Mouse (Mus musculus) MEL (cell line): Measurements from ENCODE around the gene Osbpl5. TPM values are rescaled to one million over a fixed set of nuclear protein-coding genes. Genes with fewer than 3 reads are reported as not detected.

Experiments used
- DNase-seq: peaks from one replicate; pipeline ENCODE4 v3.0.0; 2011; ENCODE audit warnings: low read depth, low spot score
- H3K27ac ChIP-seq: 2 replicates; pipeline ENCODE4 v1.5.1; 2012; ENCODE audit warnings: low read depth, mild to moderate bottlenecking, control low read depth, low read length, moderate library complexity; ENCODE audit not compliant: control insufficient read depth
- H3K27me3 ChIP-seq, 2 experiments: fragments of 150-350 bp in 1 of 2; sonication (generic) in 1 of 2; 2 replicates each; pipeline ENCODE4 v1.6.1; 2012; ENCODE audit warnings: low read length in 2 of 2, mild to moderate bottlenecking in 2 of 2, improper control_type of control experiment in 1 of 2, moderate library complexity in 1 of 2; ENCODE audit not compliant: insufficient read depth in 2 of 2, control insufficient read depth in 1 of 2
- H3K36me3 ChIP-seq, 2 experiments: 2 replicates each; pipeline ENCODE4 v1.6.1; 2012 to 2014; ENCODE audit warnings: low read length in 2 of 2, improper control_type of control experiment in 1 of 2, inconsistent platforms in 1 of 2, mild to moderate bottlenecking in 1 of 2; ENCODE audit not compliant: insufficient read depth in 2 of 2, control insufficient read depth in 1 of 2
- H3K4me1 ChIP-seq, 2 experiments: fragments of 150-350 bp in 1 of 2; sonication (generic) in 1 of 2; 2 replicates each; pipeline ENCODE4 v1.6.1; 2012; ENCODE audit warnings: low read length in 2 of 2, improper control_type of control experiment in 1 of 2, mild to moderate bottlenecking in 1 of 2; ENCODE audit not compliant: insufficient read depth in 2 of 2, control insufficient read depth in 1 of 2
- H3K4me3 ChIP-seq, 2 experiments: fragments of 150-350 bp in 1 of 2; sonication (generic) in 1 of 2; 2 replicates each; pipeline ENCODE4 v1.5.1; 2012; ENCODE audit warnings: low read depth in 2 of 2, low read length in 2 of 2, mild to moderate bottlenecking in 2 of 2, moderate library complexity in 2 of 2, control low read depth in 1 of 2, improper control_type of control experiment in 1 of 2; ENCODE audit not compliant: control insufficient read depth in 1 of 2, insufficient read depth in 1 of 2
- H3K79me2 ChIP-seq: 2 replicates; pipeline ENCODE4 v1.6.1; 2012; ENCODE audit warnings: mild to moderate bottlenecking, low read length, moderate library complexity; ENCODE audit not compliant: control insufficient read depth, poor library complexity, insufficient read depth
- H3K9ac ChIP-seq: 2 replicates; pipeline ENCODE4 v1.6.1; 2012; ENCODE audit warnings: low read depth, mild to moderate bottlenecking, control low read depth, low read length, moderate library complexity; ENCODE audit not compliant: control insufficient read depth, poor library complexity, severe bottlenecking
- H3K9me3 ChIP-seq: fragments of 150-350 bp; sonication (generic); replicated peaks from 2 replicates; pipeline ENCODE4 v1.6.1; 2012; ENCODE audit warnings: mild to moderate bottlenecking, low read length, improper control_type of control experiment, moderate library complexity; ENCODE audit not compliant: insufficient read depth
- CHD2 ChIP-seq: IDR thresholded peaks from 2 replicates; pipeline ENCODE4 v1.6.1; 2011; ENCODE audit warnings: low read length, improper control_type of control experiment
- ELF1 ChIP-seq: IDR thresholded peaks from 2 replicates; pipeline ENCODE4 v1.6.1; 2014; ENCODE audit warnings: low read depth, mild to moderate bottlenecking, inconsistent platforms, low read length, improper control_type of control experiment, moderate library complexity
- ETS1 ChIP-seq: IDR thresholded peaks from 2 replicates; pipeline ENCODE4 v1.6.1; 2012; ENCODE audit warnings: low read depth, mild to moderate bottlenecking, inconsistent platforms, low read length, improper control_type of control experiment, moderate library complexity
- GABPA ChIP-seq: IDR thresholded peaks from 2 replicates; pipeline ENCODE4 v1.6.1; 2012; ENCODE audit warnings: low read depth, mild to moderate bottlenecking, inconsistent platforms, low read length, improper control_type of control experiment, moderate library complexity
- GATA1 ChIP-seq: IDR thresholded peaks from 2 replicates; pipeline ENCODE4 v1.6.1; 2011; ENCODE audit warnings: low read depth, low read length, improper control_type of control experiment
- HCFC1 ChIP-seq: IDR thresholded peaks from 2 replicates; pipeline ENCODE4 v1.6.1; 2012; ENCODE audit warnings: low read depth, mild to moderate bottlenecking, inconsistent platforms, low read length, improper control_type of control experiment, moderate library complexity
- KAT2A ChIP-seq: conservative IDR thresholded peaks from 2 replicates; pipeline ENCODE4 v1.6.1; 2012; ENCODE audit warnings: low read depth, low read length, improper control_type of control experiment, inconsistent platforms
- MAFK ChIP-seq: IDR thresholded peaks from 2 replicates; pipeline ENCODE4 v1.6.1; 2011; ENCODE audit warnings: low read depth, mild to moderate bottlenecking, low read length, improper control_type of control experiment, borderline replicate concordance
- MAX ChIP-seq: IDR thresholded peaks from 2 replicates; pipeline ENCODE4 v1.6.1; 2011; ENCODE audit warnings: low read length, improper control_type of control experiment
- MEF2A ChIP-seq: IDR thresholded peaks from 2 replicates; pipeline ENCODE4 v1.6.1; 2014; ENCODE audit warnings: low read depth, mild to moderate bottlenecking, inconsistent platforms, low read length, improper control_type of control experiment; ENCODE audit not compliant: poor library complexity, insufficient replicate concordance, severe bottlenecking; ENCODE audit errors: extremely low read depth
- MXI1 ChIP-seq: IDR thresholded peaks from 2 replicates; pipeline ENCODE4 v1.6.1; 2011; ENCODE audit warnings: mild to moderate bottlenecking, low read depth, low read length, improper control_type of control experiment
- MYC ChIP-seq: IDR thresholded peaks from 2 replicates; pipeline ENCODE4 v1.6.1; 2011; ENCODE audit warnings: low read depth, mild to moderate bottlenecking, low read length, improper control_type of control experiment, moderate library complexity
- NRF1 ChIP-seq: IDR thresholded peaks from 2 replicates; pipeline ENCODE4 v1.6.1; 2014; ENCODE audit warnings: low read depth, mild to moderate bottlenecking, inconsistent platforms, low read length, improper control_type of control experiment, moderate library complexity; ENCODE audit not compliant: poor library complexity, insufficient read depth, severe bottlenecking
- POLR2AphosphoS2 ChIP-seq: IDR thresholded peaks from 2 replicates; pipeline ENCODE4 v1.6.1; 2011; ENCODE audit warnings: low read length, improper control_type of control experiment
- POLR2AphosphoS5 ChIP-seq: IDR thresholded peaks from 2 replicates; pipeline ENCODE4 v1.6.1; 2012; ENCODE audit warnings: low read depth, borderline replicate concordance, mild to moderate bottlenecking, inconsistent platforms, low read length, moderate library complexity, mixed read lengths
- RAD21 ChIP-seq: IDR thresholded peaks from 2 replicates; pipeline ENCODE4 v1.6.1; 2011; ENCODE audit warnings: mild to moderate bottlenecking, low read depth, low read length, improper control_type of control experiment
- SIN3A ChIP-seq: IDR thresholded peaks from 2 replicates; pipeline ENCODE4 v1.6.1; 2012; ENCODE audit warnings: low read length, improper control_type of control experiment, inconsistent platforms
- SMC3 ChIP-seq: IDR thresholded peaks from 2 replicates; pipeline ENCODE4 v1.6.1; 2011; ENCODE audit warnings: low read depth, low read length, improper control_type of control experiment
- TAL1 ChIP-seq: IDR thresholded peaks from 2 replicates; pipeline ENCODE4 v1.6.1; 2012; ENCODE audit warnings: mild to moderate bottlenecking, inconsistent platforms, low read length, moderate library complexity, mixed read lengths
- TBP ChIP-seq: IDR thresholded peaks from 2 replicates; pipeline ENCODE4 v1.8.0; 2011; ENCODE audit warnings: low read depth, low read length, improper control_type of control experiment
- UBTF ChIP-seq: IDR thresholded peaks from 2 replicates; pipeline ENCODE4 v1.6.1; 2012; ENCODE audit warnings: low read depth, mild to moderate bottlenecking, inconsistent platforms, low read length, improper control_type of control experiment, moderate library complexity, borderline replicate concordance; ENCODE audit not compliant: insufficient read depth
- ZC3H11A ChIP-seq: IDR thresholded peaks from 2 replicates; pipeline ENCODE4 v1.6.1; 2012; ENCODE audit warnings: low read depth, mild to moderate bottlenecking, inconsistent platforms, low read length, improper control_type of control experiment
- ZMIZ1 ChIP-seq: IDR thresholded peaks from 2 replicates; pipeline ENCODE4 v1.6.1; 2012; ENCODE audit warnings: low read depth, mild to moderate bottlenecking, inconsistent platforms, low read length, improper control_type of control experiment, moderate library complexity
- polyA plus RNA-seq, 2 experiments: library from polyadenylated mRNA; stranded (reverse) in 1 of 2; unstranded in 1 of 2; fragments of >175 nt in 1 of 2; fragments of >200 nt in 1 of 2; gene quantifications; 2 replicates each; pipeline versions ENCODE4 v1.2.1 to v1.2.4; 2012; ENCODE audit warnings: low replicate concordance in 2 of 2, low read depth in 1 of 2; ENCODE audit not compliant: insufficient read length in 2 of 2, insufficient read depth in 1 of 2, missing spikeins in 1 of 2
- total RNA-seq: library from RNA; depleted of rRNA; stranded (reverse); fragments of 300-350 nt; gene quantifications from 2 replicates; pipeline ENCODE4 v1.2.3, GENCODE M21; 2012

Osbpl5 gene
- total and polyA plus RNA-seq, 3 experiments: 0.27 to 0.50 TPM; not detected in 1

- TF ChIP-seq HCFC1 (0 out of 2 replicates have a peak, but pooled peaks have one; percentile 27), MYC (no peak), GATA1 (no peak), TBP (no peak)
These were observed 27.4 kb upstream of the Osbpl5 start, which contains the start of gene Mrgpre (continued) for GRCm38 (mm10) chr7:143783996-143784829.

GRCm38 (mm10) chr7:143783378-143783995, 26.7 kb upstream of the Osbpl5 start:
- no peak for TF ChIP-seq RAD21
- TF ChIP-seq CHD2: no peak
- TF ChIP-seq POLR2AphosphoS5: no peak
- TF ChIP-seq MYC: no peak
- TF ChIP-seq SMC3: no peak
- TF ChIP-seq GABPA: no peak
- TF ChIP-seq SIN3A: no peak
- TF ChIP-seq KAT2A: no peak
- Histone ChIP-seq H3K27me3 (no peaks in the 10 kb centered on the region), H3K4me1 (peaks cover 2 to 16% of the 10 kb centered on the region in 2 experiments), H3K27ac (no peak overlapping the region), H3K4me3 (peak overlapping the region; percentile 53 to 78; a peak in 3 of 4 replicates), H3K36me3 (no peaks in the 10 kb centered on the region; a peak in 2 of 4 replicates), H3K9me3 (no peaks in the 10 kb centered on the region), H3K9ac (peak overlapping the region; percentile 65; the same call in 1 of the 2 replicates), H3K79me2 (no peaks in the 10 kb centered on the region)
- DNase-seq: peak; percentile 32

GRCm38 (mm10) chr7:143777375-143777774, 20.6 kb upstream of the Osbpl5 start:
- no peaks in the 10 kb centered on the region for H3K36me3 ChIP-seq
- H3K4me3 ChIP-seq: no peak overlapping the region
- H3K9ac ChIP-seq: no peak overlapping the region
- H3K27me3 ChIP-seq: peaks cover 0 to 2% of the 10 kb centered on the region in 2 experiments; a peak in 1 of 4 replicates
- H3K9me3 ChIP-seq: no peaks in the 10 kb centered on the region
- H3K27ac ChIP-seq: no peak overlapping the region
- H3K79me2 ChIP-seq: no peaks in the 10 kb centered on the region
- no peaks in the 10 kb centered on the region for H3K4me1 ChIP-seq
- TF ChIP-seq ELF1: no peak
- no peak for TF ChIP-seq RAD21
- TF ChIP-seq POLR2AphosphoS2: no peak
- TF ChIP-seq UBTF: no peak
- TF ChIP-seq ETS1: no peak
- no peak for TF ChIP-seq TAL1
- no peak for TF ChIP-seq MEF2A
- TF ChIP-seq SIN3A: no peak
- TF ChIP-seq MAX: no peak
- TF ChIP-seq KAT2A: no peak
- TF ChIP-seq MAFK: no peak
- no peak for TF ChIP-seq TBP
- no peak for TF ChIP-seq NRF1
- no peak for TF ChIP-seq ZMIZ1
- TF ChIP-seq SMC3: no peak
- no peak for TF ChIP-seq GABPA
- TF ChIP-seq MXI1: no peak
- no peak for TF ChIP-seq ZC3H11A
- no peak for TF ChIP-seq HCFC1
- TF ChIP-seq, all 39 proteins: peak for 0
- DNase-seq: no peak
